Mouse (Mus musculus): Measurements from ENCODE around the gene N4bp1.

The N4bp1 gene

GRCm38 (mm10) chr8:86884489-86885463 lies at the start of gene N4bp1:
Gene N4bp1, minus strand, starts transcription at chr8:86885258.
- in situ Hi-C loops (cut with MboI, MseI) = loop anchor here (25.0 kb wide), 1 partner anchor 1797 kb away; the partner anchor contains the start of genes Man2b1, Wdr83 and Wdr83os

GRCm38 (mm10) chr8:86934841-86935240 lies 49.8 kb upstream of the N4bp1 start:
- in situ Hi-C loops (cut with MboI, MseI) = loop anchor here (5.0 kb wide), 1 partner anchor 602 kb away; no protein-coding TSS in a partner anchor

- in situ Hi-C loops (cut with MboI, MseI) = loop anchor here (5.0 kb wide), 1 partner anchor 603 kb away; no protein-coding TSS in a partner anchor
Observed at GRCm38 (mm10) chr8:86934393-86934792, 49.3 kb upstream of the N4bp1 start.

GRCm38 (mm10) chr8:86933898-86934297 lies 48.8 kb upstream of the N4bp1 start:
- in situ Hi-C loops (cut with MboI, MseI) = loop anchor here (5.0 kb wide), 1 partner anchor 603 kb away; no protein-coding TSS in a partner anchor

- in situ Hi-C loops (cut with MboI, MseI) = no loop called here
Observed at GRCm38 (mm10) chr8:86926237-86926636, 41.2 kb upstream of the N4bp1 start.

GRCm38 (mm10) chr8:86923219-86923835 lies 38.3 kb upstream of the N4bp1 start:
- in situ Hi-C loops (cut with MboI, MseI) = no loop called here

- in situ Hi-C loops (cut with MboI, MseI) = no loop called here
Observed at GRCm38 (mm10) chr8:86922673-86923072, 37.6 kb upstream of the N4bp1 start.

GRCm38 (mm10) chr8:86922141-86922540 lies 37.1 kb upstream of the N4bp1 start:
- in situ Hi-C loops (cut with MboI, MseI) = no loop called here

- in situ Hi-C loops (cut with MboI, MseI) = no loop called here
Observed at GRCm38 (mm10) chr8:86920996-86921395, 35.9 kb upstream of the N4bp1 start.

GRCm38 (mm10) chr8:86920455-86920854 lies 35.4 kb upstream of the N4bp1 start:
- in situ Hi-C loops (cut with MboI, MseI) = no loop called here

- in situ Hi-C loops (cut with MboI, MseI) = no loop called here
Observed at GRCm38 (mm10) chr8:86920024-86920423, 35.0 kb upstream of the N4bp1 start.

- in situ Hi-C loops (cut with MboI, MseI) = no loop called here
Observed at GRCm38 (mm10) chr8:86919262-86919661, 34.2 kb upstream of the N4bp1 start.

GRCm38 (mm10) chr8:86918093-86918492 lies 33.0 kb upstream of the N4bp1 start:
- in situ Hi-C loops (cut with MboI, MseI) = no loop called here

- in situ Hi-C loops (cut with MboI, MseI) = no loop called here
Observed at GRCm38 (mm10) chr8:86917689-86918088, 32.6 kb upstream of the N4bp1 start.

GRCm38 (mm10) chr8:86916369-86916768 lies 31.3 kb upstream of the N4bp1 start:
- in situ Hi-C loops (cut with MboI, MseI) = no loop called here

- in situ Hi-C loops (cut with MboI, MseI) = no loop called here
Observed at GRCm38 (mm10) chr8:86911136-86911535, 26.1 kb upstream of the N4bp1 start.

GRCm38 (mm10) chr8:86910250-86910649 lies 25.2 kb upstream of the N4bp1 start:
- in situ Hi-C loops (cut with MboI, MseI) = no loop called here

- in situ Hi-C loops (cut with MboI, MseI) = loop anchor here (5.0 kb wide), 1 partner anchor 321 kb away; no protein-coding TSS in a partner anchor
Observed at GRCm38 (mm10) chr8:86908536-86908935, 23.5 kb upstream of the N4bp1 start.

GRCm38 (mm10) chr8:86904911-86905310 lies 19.9 kb upstream of the N4bp1 start:
- in situ Hi-C loops (cut with MboI, MseI) = loop anchor here (5.0 kb wide), 2 partner anchors 98 to 318 kb away; no protein-coding TSS in a partner anchor

GRCm38 (mm10) chr8:86903104-86903503 lies 18.0 kb upstream of the N4bp1 start:
- in situ Hi-C loops (cut with MboI, MseI) = loop anchor here (5.0 kb wide), 1 partner anchor 96 kb away; no protein-coding TSS in a partner anchor

GRCm38 (mm10) chr8:86902656-86903055 lies 17.6 kb upstream of the N4bp1 start:
- in situ Hi-C loops (cut with MboI, MseI) = loop anchor here (5.0 kb wide), 1 partner anchor 95 kb away; no protein-coding TSS in a partner anchor

- in situ Hi-C loops (cut with MboI, MseI) = loop anchor here (5.0 kb wide), 1 partner anchor 95 kb away; no protein-coding TSS in a partner anchor
Observed at GRCm38 (mm10) chr8:86901972-86902371, 16.9 kb upstream of the N4bp1 start.

Data from T-helper 2 cell (primary cell).